In the genomic region with DNA sequence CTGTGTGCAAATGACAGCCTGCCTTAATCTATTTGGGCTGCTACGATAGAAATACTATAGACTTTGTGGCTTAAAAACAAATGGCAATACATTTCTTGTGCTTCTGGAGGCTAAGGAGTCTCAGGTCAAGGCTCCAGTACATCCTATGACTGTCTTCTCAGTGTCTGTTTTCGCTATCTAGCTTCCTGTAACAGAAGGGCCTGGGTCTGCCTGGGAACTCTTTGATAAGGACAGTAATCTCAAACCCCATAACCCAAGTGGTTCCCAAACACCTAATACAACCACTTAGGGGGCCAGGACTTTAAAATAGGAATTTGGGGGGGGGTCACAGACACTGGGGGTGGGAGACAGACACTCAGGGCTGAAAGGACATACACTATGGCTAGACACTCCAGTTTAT, we compare ENCODE assay signal across 33 mouse cellular contexts.
"Had no signal": no experiment of that assay in that cellular context is flagged by ENCODE, and none has a peak within 500 bp of the region (broad histone marks: within the 10 kb centered on the region; RNA-seq: fewer than 3 reads in every experiment).

No protein-coding gene starts in this region.

- H3K4me2 ChIP-seq: heart, embryonic 11.5 days; heart, embryonic 12.5 days; heart, embryonic 13.5 days; heart, embryonic 15.5 days; hindbrain, embryonic 12.5 days; hindbrain, embryonic 13.5 days; hindbrain, embryonic 14.5 days; hindbrain, embryonic 15.5 days; intestine, embryonic 15.5 days; kidney, embryonic 15.5 days had no signal

- H3K4me3 ChIP-seq: heart, embryonic 10.5 days; heart, embryonic 12.5 days; heart, embryonic 13.5 days; heart, embryonic 15.5 days; hindbrain, embryonic 10.5 days; hindbrain, embryonic 12.5 days; hindbrain, embryonic 13.5 days; hindbrain, embryonic 15.5 days; intestine, embryonic 15.5 days; kidney, embryonic 15.5 days; layer of hippocampus, adult 2 months had no signal

- H3K27ac ChIP-seq: heart, embryonic 10.5 days; heart, embryonic 13.5 days; heart, embryonic 15.5 days; hindbrain, embryonic 10.5 days; hindbrain, embryonic 12.5 days; hindbrain, embryonic 13.5 days; hindbrain, embryonic 14.5 days; hindbrain, embryonic 15.5 days; hindbrain, postnatal 0 days; intestine, embryonic 15.5 days; kidney, embryonic 15.5 days; kidney, postnatal 0 days; layer of hippocampus, adult 2 months had no signal

- H3K9me3 ChIP-seq: heart, embryonic 10.5 days; heart, embryonic 12.5 days; heart, embryonic 13.5 days; heart, embryonic 15.5 days; hindbrain, embryonic 10.5 days; hindbrain, embryonic 12.5 days; hindbrain, embryonic 13.5 days; hindbrain, embryonic 15.5 days; intestine, embryonic 15.5 days; kidney, embryonic 15.5 days had no signal

- H3K36me3 ChIP-seq: heart, embryonic 10.5 days; heart, embryonic 12.5 days; heart, embryonic 13.5 days; heart, embryonic 15.5 days; hindbrain, embryonic 10.5 days; hindbrain, embryonic 12.5 days; hindbrain, embryonic 13.5 days; hindbrain, embryonic 15.5 days; intestine, embryonic 15.5 days; kidney, embryonic 15.5 days had no signal

- DNase-seq: heart, postnatal 10 days; heart, postnatal 14 days; heart, postnatal 36 days; heart, postnatal 4 days; kidney, adult 11 months; kidney, adult 18-20 months; kidney, adult 2 months; kidney, adult 9 months; kidney, postnatal 10 days; kidney, postnatal 14 days; kidney, postnatal 25 days; kidney, postnatal 4 days; layer of hippocampus, adult 9-11 months; layer of hippocampus, postnatal 36 days had no signal

- H3K9ac ChIP-seq: heart, embryonic 12.5 days; heart, embryonic 13.5 days; heart, embryonic 15.5 days; hindbrain, embryonic 12.5 days; hindbrain, embryonic 13.5 days; hindbrain, embryonic 14.5 days; hindbrain, embryonic 15.5 days; intestine, embryonic 15.5 days; kidney, embryonic 15.5 days had no signal

- ATAC-seq: hindbrain, embryonic 16.5 days; hindbrain, postnatal 0 days; inflammation-experienced regulatory T-cells, adult 6 months; intestine, embryonic 15.5 days; intestine, embryonic 16.5 days; intestine, postnatal 0 days had no signal
